Mouse (Mus musculus): ENCODE measurements around the gene Rnf181. TPM values are rescaled to one million over a fixed set of nuclear protein-coding genes. Genes with fewer than 3 reads are reported as not detected.

The Rnf181 gene
- polyA plus RNA-seq, 1 experiment: 104 TPM

- no peaks in the 10 kb centered on the region for H3K4me1 ChIP-seq (ENCODE audit: control insufficient read depth, insufficient read depth, low read length)
- WGBS: 83% methylated on average over 7 of the region's 7 CpGs
- no peak overlapping the region for H3K27ac ChIP-seq (ENCODE audit: control insufficient read depth, insufficient read depth, low read depth, low read length, poor library complexity)
- H3K4me3 ChIP-seq (replicated peaks; ENCODE audit: control insufficient read depth, low read depth, low read length): no peak overlapping the region
- TF ChIP-seq CTCF (IDR thresholded peaks at IDR 0.05; ENCODE audit: control insufficient read depth, insufficient read depth, low read length) (no peak), POLR2A (IDR thresholded peaks at IDR 0.05; ENCODE audit: borderline replicate concordance, control insufficient read depth, low read depth, low read length) (no peak)
Measured at GRCm38 (mm10) chr6:72405356-72405755, 38.6 kb upstream of the Rnf181 start.

GRCm38 (mm10) chr6:72401875-72402274, 35.1 kb upstream of the Rnf181 start:
- Histone ChIP-seq H3K27ac (ENCODE audit: control insufficient read depth, insufficient read depth, low read depth, low read length, poor library complexity) (no peak overlapping the region), H3K4me1 (ENCODE audit: control insufficient read depth, insufficient read depth, low read length) (no peaks in the 10 kb centered on the region), H3K4me3 (replicated peaks; ENCODE audit: control insufficient read depth, low read depth, low read length) (no peak overlapping the region)
- TF ChIP-seq POLR2A (IDR thresholded peaks at IDR 0.05; ENCODE audit: borderline replicate concordance, control insufficient read depth, low read depth, low read length) (no peak), CTCF (IDR thresholded peaks at IDR 0.05; ENCODE audit: control insufficient read depth, insufficient read depth, low read length) (peak; percentile 86)
- 16% methylated on average over 7 of the region's 7 CpGs for WGBS

- no peak for TF ChIP-seq CTCF (IDR thresholded peaks at IDR 0.05; ENCODE audit: control insufficient read depth, insufficient read depth, low read length)
- no peak for TF ChIP-seq POLR2A (IDR thresholded peaks at IDR 0.05; ENCODE audit: borderline replicate concordance, control insufficient read depth, low read depth, low read length)
- WGBS: 85% methylated on average over 2 of the region's 2 CpGs
- H3K4me3 ChIP-seq (replicated peaks; ENCODE audit: control insufficient read depth, low read depth, low read length): no peak overlapping the region
- H3K27ac ChIP-seq (ENCODE audit: control insufficient read depth, insufficient read depth, low read depth, low read length, poor library complexity): no peak overlapping the region
- H3K4me1 ChIP-seq (ENCODE audit: control insufficient read depth, insufficient read depth, low read length): no peaks in the 10 kb centered on the region
Measured at GRCm38 (mm10) chr6:72399967-72400366, 33.2 kb upstream of the Rnf181 start.

GRCm38 (mm10) chr6:72396837-72397251, 30.1 kb upstream of the Rnf181 start:
- 75% methylated on average over 10 of the region's 10 CpGs for WGBS
- peaks cover 2% of the 10 kb centered on the region for H3K4me1 ChIP-seq (ENCODE audit: control insufficient read depth, insufficient read depth, low read length)
- H3K4me3 ChIP-seq (replicated peaks; ENCODE audit: control insufficient read depth, low read depth, low read length): no peak overlapping the region
- TF ChIP-seq CTCF (IDR thresholded peaks at IDR 0.05; ENCODE audit: control insufficient read depth, insufficient read depth, low read length) (no peak), POLR2A (IDR thresholded peaks at IDR 0.05; ENCODE audit: borderline replicate concordance, control insufficient read depth, low read depth, low read length) (no peak)
- no peak overlapping the region for H3K27ac ChIP-seq (ENCODE audit: control insufficient read depth, insufficient read depth, low read depth, low read length, poor library complexity)

- H3K4me3 ChIP-seq (replicated peaks; ENCODE audit: control insufficient read depth, low read depth, low read length): no peak overlapping the region
- H3K27ac ChIP-seq (ENCODE audit: control insufficient read depth, insufficient read depth, low read depth, low read length, poor library complexity): no peak overlapping the region
- WGBS: 87% methylated on average over 5 of the region's 5 CpGs
- no peak for TF ChIP-seq POLR2A (IDR thresholded peaks at IDR 0.05; ENCODE audit: borderline replicate concordance, control insufficient read depth, low read depth, low read length)
- H3K4me1 ChIP-seq (ENCODE audit: control insufficient read depth, insufficient read depth, low read length): peaks cover 6% of the 10 kb centered on the region
Measured at GRCm38 (mm10) chr6:72392341-72392740, 25.6 kb upstream of the Rnf181 start.

GRCm38 (mm10) chr6:72390795-72391521, 24.2 kb upstream of the Rnf181 start:
- H3K4me3 ChIP-seq (replicated peaks; ENCODE audit: control insufficient read depth, low read depth, low read length): peak overlapping the region; percentile 93
- H3K27ac ChIP-seq (ENCODE audit: control insufficient read depth, insufficient read depth, low read depth, low read length, poor library complexity): peak overlapping the region; percentile 99
- no peak for TF ChIP-seq POLR2A (IDR thresholded peaks at IDR 0.05; ENCODE audit: borderline replicate concordance, control insufficient read depth, low read depth, low read length)
- TF ChIP-seq CTCF (IDR thresholded peaks at IDR 0.05; ENCODE audit: control insufficient read depth, insufficient read depth, low read length): no peak
- 18% methylated on average over 12 of the region's 12 CpGs for WGBS
- peaks cover 6% of the 10 kb centered on the region for H3K4me1 ChIP-seq (ENCODE audit: control insufficient read depth, insufficient read depth, low read length)

GRCm38 (mm10) chr6:72389941-72390771, 23.4 kb upstream of the Rnf181 start, which contains the start of gene Vamp8:
Gene Vamp8, minus strand, starts transcription at chr6:72390703.
- H3K4me1 ChIP-seq (ENCODE audit: control insufficient read depth, insufficient read depth, low read length): peaks cover 6% of the 10 kb centered on the region
- TF ChIP-seq CTCF (IDR thresholded peaks at IDR 0.05; ENCODE audit: control insufficient read depth, insufficient read depth, low read length) (peak; percentile 17; the same call in 1 of the 2 replicates), POLR2A (IDR thresholded peaks at IDR 0.05; ENCODE audit: borderline replicate concordance, control insufficient read depth, low read depth, low read length) (peak; percentile 81)
- H3K27ac ChIP-seq (ENCODE audit: control insufficient read depth, insufficient read depth, low read depth, low read length, poor library complexity): peak within 1 kb of the TSS; percentile 99
- WGBS: under 1% methylated on average over 33 of the region's 33 CpGs
- H3K4me3 ChIP-seq (replicated peaks; ENCODE audit: control insufficient read depth, low read depth, low read length): peak within 1 kb of the TSS; percentile 93

- H3K4me3 ChIP-seq (replicated peaks; ENCODE audit: control insufficient read depth, low read depth, low read length): peak overlapping the region; percentile 93
- under 1% methylated on average over 13 of the region's 13 CpGs for WGBS
- H3K27ac ChIP-seq (ENCODE audit: control insufficient read depth, insufficient read depth, low read depth, low read length, poor library complexity): peak overlapping the region; percentile 99
- TF ChIP-seq POLR2A (IDR thresholded peaks at IDR 0.05; ENCODE audit: borderline replicate concordance, control insufficient read depth, low read depth, low read length) (no peak; the same call in 1 of the 2 replicates), CTCF (IDR thresholded peaks at IDR 0.05; ENCODE audit: control insufficient read depth, insufficient read depth, low read length) (no peak)
- H3K4me1 ChIP-seq (ENCODE audit: control insufficient read depth, insufficient read depth, low read length): peaks cover 6% of the 10 kb centered on the region
Measured at GRCm38 (mm10) chr6:72389471-72389940, 22.8 kb upstream of the Rnf181 start.
